Mouse (Mus musculus) adrenal gland, adult (tissue): Measurements from ENCODE around the gene Wipf3.
A peak's percentile ranks its signal among the peaks of the same experiment; 100 is the strongest.

ENCODE experiments used
- DNase-seq, 2 experiments: peaks; one replicate each; pipeline ENCODE4 v3.0.0; 2022 to 2023; ENCODE audit warnings: low spot score in 1 of 2; ENCODE audit not compliant: inconsistent age in 2 of 2

Wipf3 gene

GRCm38 (mm10) chr6:54429447-54430194 is at the start of gene Wipf3:
Wipf3 (plus strand) TSS chr6:54429603.
- DNase-seq, result peak; percentile 78 to 87

- no peak for DNase-seq
These were observed 46.8 kb upstream of the Wipf3 start for GRCm38 (mm10) chr6:54382636-54383035.

GRCm38 (mm10) chr6:54383893-54384524 is 45.4 kb upstream of the Wipf3 start:
- no peak for DNase-seq

- DNase-seq, result no peak
These were observed 44.6 kb upstream of the Wipf3 start for GRCm38 (mm10) chr6:54384777-54385176.

- DNase-seq, result peak in 1 of 2 experiments; percentile 51
These were observed 43.0 kb upstream of the Wipf3 start for GRCm38 (mm10) chr6:54386429-54386828.

- DNase-seq, result no peak
These were observed 42.4 kb upstream of the Wipf3 start for GRCm38 (mm10) chr6:54387044-54387443.

GRCm38 (mm10) chr6:54387751-54388150 is 41.7 kb upstream of the Wipf3 start:
- DNase-seq, result no peak

- peak; percentile 28 to 62 for DNase-seq
These were observed 40.6 kb upstream of the Wipf3 start for GRCm38 (mm10) chr6:54388690-54389275.

- DNase-seq, result peak; percentile 44 to 79
These were observed 37.6 kb upstream of the Wipf3 start for GRCm38 (mm10) chr6:54391765-54392164.

GRCm38 (mm10) chr6:54393886-54394285 is 35.5 kb upstream of the Wipf3 start:
- DNase-seq, result no peak

- peak in 1 of 2 experiments; percentile 47 for DNase-seq
These were observed 30.0 kb upstream of the Wipf3 start for GRCm38 (mm10) chr6:54399194-54399923.

GRCm38 (mm10) chr6:54401503-54401902 is 27.9 kb upstream of the Wipf3 start:
- DNase-seq, result no peak

GRCm38 (mm10) chr6:54404916-54405315 is 24.5 kb upstream of the Wipf3 start:
- no peak for DNase-seq

GRCm38 (mm10) chr6:54406116-54406515 is 23.3 kb upstream of the Wipf3 start:
- DNase-seq, result no peak

GRCm38 (mm10) chr6:54409271-54409670 is 20.1 kb upstream of the Wipf3 start:
- peak in 1 of 2 experiments; percentile 37 for DNase-seq

GRCm38 (mm10) chr6:54410451-54410850 is 19.0 kb upstream of the Wipf3 start:
- no peak for DNase-seq

GRCm38 (mm10) chr6:54411591-54411990 is 17.8 kb upstream of the Wipf3 start:
- DNase-seq, result no peak

GRCm38 (mm10) chr6:54412879-54413278 is 16.5 kb upstream of the Wipf3 start:
- peak in 1 of 2 experiments; percentile 59 for DNase-seq

GRCm38 (mm10) chr6:54425230-54425629 is 4.2 kb upstream of the Wipf3 start:
- DNase-seq, result no peak

- peak; percentile 18 to 30 for DNase-seq
These were observed 455 bp upstream of the Wipf3 start for GRCm38 (mm10) chr6:54428850-54429446.

- peak in 1 of 2 experiments; percentile 53 for DNase-seq
These were observed 818 bp downstream of the Wipf3 start for GRCm38 (mm10) chr6:54430221-54430620.
